Mouse (Mus musculus): ENCODE measurements at regions not wholly inside any gene's neighbourhood (a gene's known extent, or its start where the extent isn't known, plus 50 kb on each side); places are given as distances from the start of the nearest gene placed in this dataset.

- DNase-seq (ENCODE audit: low read depth, low spot score), result no peak
Measured at GRCm38 (mm10) chr10:17001320-17001719, 721.7 kb upstream of the Cited2 start.

GRCm38 (mm10) chr10:17003123-17003849 lies 719.7 kb upstream of the Cited2 start:
- no peak for DNase-seq (ENCODE audit: low read depth, low spot score)

GRCm38 (mm10) chr10:17008683-17009082 lies 714.3 kb upstream of the Cited2 start:
- no peak for DNase-seq (ENCODE audit: low read depth, low spot score)

- DNase-seq (ENCODE audit: low read depth, low spot score), result no peak
Measured at GRCm38 (mm10) chr10:17010047-17010446, 713.0 kb upstream of the Cited2 start.

GRCm38 (mm10) chr10:17011876-17012275 lies 711.1 kb upstream of the Cited2 start:
- DNase-seq (ENCODE audit: low read depth, low spot score), result no peak

- no peak for DNase-seq (ENCODE audit: low read depth, low spot score)
Measured at GRCm38 (mm10) chr10:17012541-17012975, 710.5 kb upstream of the Cited2 start.

GRCm38 (mm10) chr10:17014826-17015225 lies 708.2 kb upstream of the Cited2 start:
- no peak for DNase-seq (ENCODE audit: low read depth, low spot score)

- DNase-seq (ENCODE audit: low read depth, low spot score), result no peak
Measured at GRCm38 (mm10) chr10:17016854-17017253, 706.2 kb upstream of the Cited2 start.

- DNase-seq (ENCODE audit: low read depth, low spot score), result no peak
Measured at GRCm38 (mm10) chr10:17022216-17023158, 700.5 kb upstream of the Cited2 start.

GRCm38 (mm10) chr10:17023571-17024293 lies 699.3 kb upstream of the Cited2 start:
- no peak for DNase-seq (ENCODE audit: low read depth, low spot score)

GRCm38 (mm10) chr10:17024294-17024665 lies 698.7 kb upstream of the Cited2 start:
- no peak for DNase-seq (ENCODE audit: low read depth, low spot score)

- no peak for DNase-seq (ENCODE audit: low read depth, low spot score)
Measured at GRCm38 (mm10) chr10:17034892-17035775, 687.9 kb upstream of the Cited2 start.

GRCm38 (mm10) chr10:17038259-17039043 lies 684.6 kb upstream of the Cited2 start:
- DNase-seq (ENCODE audit: low read depth, low spot score), result no peak

- DNase-seq (ENCODE audit: low read depth, low spot score), result no peak
Measured at GRCm38 (mm10) chr10:17042090-17042489, 680.9 kb upstream of the Cited2 start.

- DNase-seq (ENCODE audit: low read depth, low spot score), result no peak
Measured at GRCm38 (mm10) chr10:17042973-17043372, 680.0 kb upstream of the Cited2 start.

GRCm38 (mm10) chr10:17046765-17047164 lies 676.3 kb upstream of the Cited2 start:
- no peak for DNase-seq (ENCODE audit: low read depth, low spot score)

GRCm38 (mm10) chr10:17072906-17073305 lies 650.1 kb upstream of the Cited2 start:
- no peak for DNase-seq (ENCODE audit: low read depth, low spot score)

- DNase-seq (ENCODE audit: low read depth, low spot score), result no peak
Measured at GRCm38 (mm10) chr10:17074013-17074401, 649.0 kb upstream of the Cited2 start.

- no peak for DNase-seq (ENCODE audit: low read depth, low spot score)
Measured at GRCm38 (mm10) chr10:17074402-17075027, 648.5 kb upstream of the Cited2 start.

GRCm38 (mm10) chr10:17075147-17075546 lies 647.9 kb upstream of the Cited2 start:
- DNase-seq (ENCODE audit: low read depth, low spot score), result no peak

Data from retina, adult 2 months (tissue).